Mouse (Mus musculus) myocyte (in vitro differentiated cells): ENCODE measurements at regions not wholly inside any gene's neighbourhood (a gene's known extent, or its start where the extent isn't known, plus 50 kb on each side); places are given as distances from the start of the nearest gene placed in this dataset.
A peak's percentile ranks its signal among the peaks of the same experiment; 100 is the strongest.

Experiments used
- H3K27me3 ChIP-seq: one replicate; pipeline ENCODE4 v1.6.1; 2011; ENCODE audit not compliant: control insufficient read depth, insufficient read depth, insufficient read length
- H3K36me3 ChIP-seq: one replicate; pipeline ENCODE4 v1.6.1; 2011; ENCODE audit not compliant: control insufficient read depth, insufficient read depth
- H3K4me2 ChIP-seq: one replicate; pipeline ENCODE4 v1.6.1; 2011; ENCODE audit warnings: low read depth, control low read depth
- H3K4me3 ChIP-seq: one replicate; pipeline ENCODE4 v1.5.1; 2011; ENCODE audit warnings: mild to moderate bottlenecking, control low read depth, moderate library complexity
- H3K79me2 ChIP-seq: one replicate; pipeline ENCODE4 v1.6.1; 2011; ENCODE audit not compliant: control insufficient read depth, insufficient read depth
- H3ac ChIP-seq: one replicate; pipeline ENCODE4 v1.6.1; 2011; ENCODE audit not compliant: control insufficient read depth, insufficient read length
- CEBPB ChIP-seq: IDR thresholded peaks from 2 replicates; pipeline ENCODE4 v1.6.1; 2011; ENCODE audit warnings: mild to moderate bottlenecking, moderate library complexity; ENCODE audit not compliant: poor library complexity, insufficient read depth, severe bottlenecking
- E2F4 ChIP-seq: IDR thresholded peaks from one replicate; pipeline ENCODE4 v1.6.1; 2011; ENCODE audit warnings: mild to moderate bottlenecking, control low read depth, moderate library complexity; ENCODE audit not compliant: insufficient read depth
- MAX ChIP-seq: IDR thresholded peaks from one replicate; pipeline ENCODE4 v1.6.1; 2011; ENCODE audit warnings: low read depth, mild to moderate bottlenecking, control low read depth
- MYOD1 ChIP-seq, 3 experiments: IDR thresholded peaks; one replicate each; pipeline ENCODE4 v1.6.1; 2011; ENCODE audit warnings: control low read depth in 2 of 3, low read depth in 2 of 3, mild to moderate bottlenecking in 2 of 3, moderate library complexity in 1 of 3; ENCODE audit not compliant: insufficient read length in 2 of 3, control insufficient read depth in 1 of 3
- MYOG ChIP-seq, 3 experiments: IDR thresholded peaks; one replicate each; pipeline ENCODE4 v1.6.1; 2011; ENCODE audit warnings: control low read depth in 2 of 3, low read depth in 2 of 3, mild to moderate bottlenecking in 2 of 3; ENCODE audit not compliant: insufficient read length in 2 of 3, control insufficient read depth in 1 of 3, insufficient read depth in 1 of 3
- POLR2A ChIP-seq: IDR thresholded peaks from one replicate; pipeline ENCODE4 v1.6.1; 2011; ENCODE audit warnings: low read depth, mild to moderate bottlenecking, control low read depth, moderate library complexity; ENCODE audit not compliant: insufficient read length
- POLR2AphosphoS2 ChIP-seq: IDR thresholded peaks from one replicate; pipeline ENCODE4 v1.6.1; 2011; ENCODE audit warnings: low read depth, control low read depth; ENCODE audit not compliant: insufficient read length
- REST ChIP-seq: IDR thresholded peaks from one replicate; pipeline ENCODE4 v1.6.1; 2011; ENCODE audit warnings: mild to moderate bottlenecking, control low read depth, moderate library complexity; ENCODE audit not compliant: insufficient read depth, insufficient read length
- SRF ChIP-seq: IDR thresholded peaks from one replicate; pipeline ENCODE4 v1.6.1; 2011; ENCODE audit warnings: low read depth; ENCODE audit not compliant: control insufficient read depth, insufficient read length
- TCF12 ChIP-seq: IDR thresholded peaks from one replicate; pipeline ENCODE4 v1.6.1; 2011; ENCODE audit warnings: mild to moderate bottlenecking, control low read depth; ENCODE audit not compliant: poor library complexity, insufficient read depth, severe bottlenecking
- TCF3 ChIP-seq: IDR thresholded peaks from one replicate; pipeline ENCODE4 v1.6.1; 2011; ENCODE audit warnings: low read depth, control low read depth; ENCODE audit not compliant: insufficient read length
- USF1 ChIP-seq: IDR thresholded peaks from one replicate; pipeline ENCODE4 v1.6.1; 2011; ENCODE audit warnings: low read depth, mild to moderate bottlenecking, control low read depth, moderate library complexity

DNA sequence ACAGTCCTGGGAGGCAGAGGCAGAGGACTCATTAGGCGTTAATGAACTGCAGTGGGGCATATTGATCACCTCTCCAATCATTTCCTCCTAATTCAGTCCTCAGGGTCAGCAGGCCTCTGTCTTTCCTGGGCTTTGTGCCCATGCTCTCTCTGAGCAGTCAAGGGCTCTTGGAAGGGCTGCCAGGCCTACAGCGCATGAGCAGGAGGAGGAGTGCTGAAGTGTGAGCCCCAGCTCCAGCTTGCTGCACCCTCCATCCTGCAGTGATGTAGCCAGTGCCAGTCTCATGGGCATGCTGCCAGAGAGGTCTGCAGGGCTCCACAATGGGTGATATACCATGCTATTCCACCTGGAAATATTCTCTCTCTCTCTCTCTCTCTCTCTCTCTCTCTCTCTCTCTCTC lies 89.6 kb upstream of the Pja1 start:
- Histone ChIP-seq H3K79me2 (no peaks in the 10 kb centered on the region), H3K27me3 (no peaks in the 10 kb centered on the region), H3K4me3 (no peak overlapping the region), H3K36me3 (no peaks in the 10 kb centered on the region), H3K4me2 (no peak overlapping the region), H3ac (no peak overlapping the region)
- TF ChIP-seq POLR2AphosphoS2: no peak
- TF ChIP-seq TCF3: no peak
- TF ChIP-seq SRF: no peak
- TF ChIP-seq POLR2A: no peak
- TF ChIP-seq MAX: no peak
- TF ChIP-seq E2F4: no peak
- no peak for TF ChIP-seq MYOG (IDR thresholded peaks at IDR 0.05; ENCODE audit: control insufficient read depth in 1 of 3, insufficient read depth in 1 of 3, insufficient read length in 2 of 3, low read depth in 2 of 3)
- no peak for TF ChIP-seq USF1
- TF ChIP-seq REST: no peak
- no peak for TF ChIP-seq MYOD1 (IDR thresholded peaks at IDR 0.05; ENCODE audit: control insufficient read depth in 1 of 3, insufficient read length in 2 of 3, low read depth in 2 of 3)
- TF ChIP-seq CEBPB: no peak
- TF ChIP-seq TCF12: no peak

DNA sequence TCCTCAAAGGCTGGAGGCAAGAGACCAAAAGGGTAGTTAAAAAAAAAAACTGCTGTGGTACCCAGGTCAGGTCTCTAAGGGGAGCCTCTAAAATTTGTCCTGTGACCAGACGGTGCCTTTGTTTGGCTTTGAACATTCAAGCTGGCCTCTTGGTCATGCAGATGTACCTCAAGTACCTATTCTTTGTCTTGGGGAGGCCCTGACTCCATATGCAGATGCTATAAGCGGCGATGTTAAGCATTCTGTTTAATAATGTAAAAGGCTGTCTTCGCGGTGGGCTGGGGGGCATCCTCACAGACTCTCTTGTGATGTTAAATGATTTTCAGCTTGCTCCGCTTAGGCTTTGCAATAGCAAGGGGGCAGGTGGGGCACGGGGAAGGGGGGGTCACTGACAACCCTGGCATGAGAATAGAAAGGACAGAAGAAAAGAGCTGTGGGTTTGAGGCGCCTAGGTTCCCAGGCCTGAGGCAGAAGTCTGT lies 85.8 kb upstream of the Pja1 start:
- Histone ChIP-seq H3K36me3 (no peaks in the 10 kb centered on the region), H3ac (no peak overlapping the region), H3K79me2 (no peaks in the 10 kb centered on the region), H3K4me2 (peak overlapping the region; percentile 27), H3K4me3 (no peak overlapping the region), H3K27me3 (no peaks in the 10 kb centered on the region)
- TF ChIP-seq E2F4: no peak
- no peak for TF ChIP-seq MYOD1 (IDR thresholded peaks at IDR 0.05; ENCODE audit: control insufficient read depth in 1 of 3, insufficient read length in 2 of 3, low read depth in 2 of 3)
- TF ChIP-seq USF1: no peak
- no peak for TF ChIP-seq POLR2A
- TF ChIP-seq CEBPB: no peak
- no peak for TF ChIP-seq REST
- TF ChIP-seq MAX: no peak
- TF ChIP-seq MYOG (IDR thresholded peaks at IDR 0.05; ENCODE audit: control insufficient read depth in 1 of 3, insufficient read depth in 1 of 3, insufficient read length in 2 of 3, low read depth in 2 of 3): no peak
- no peak for TF ChIP-seq POLR2AphosphoS2
- TF ChIP-seq TCF12: no peak
- TF ChIP-seq TCF3: no peak
- no peak for TF ChIP-seq SRF

DNA sequence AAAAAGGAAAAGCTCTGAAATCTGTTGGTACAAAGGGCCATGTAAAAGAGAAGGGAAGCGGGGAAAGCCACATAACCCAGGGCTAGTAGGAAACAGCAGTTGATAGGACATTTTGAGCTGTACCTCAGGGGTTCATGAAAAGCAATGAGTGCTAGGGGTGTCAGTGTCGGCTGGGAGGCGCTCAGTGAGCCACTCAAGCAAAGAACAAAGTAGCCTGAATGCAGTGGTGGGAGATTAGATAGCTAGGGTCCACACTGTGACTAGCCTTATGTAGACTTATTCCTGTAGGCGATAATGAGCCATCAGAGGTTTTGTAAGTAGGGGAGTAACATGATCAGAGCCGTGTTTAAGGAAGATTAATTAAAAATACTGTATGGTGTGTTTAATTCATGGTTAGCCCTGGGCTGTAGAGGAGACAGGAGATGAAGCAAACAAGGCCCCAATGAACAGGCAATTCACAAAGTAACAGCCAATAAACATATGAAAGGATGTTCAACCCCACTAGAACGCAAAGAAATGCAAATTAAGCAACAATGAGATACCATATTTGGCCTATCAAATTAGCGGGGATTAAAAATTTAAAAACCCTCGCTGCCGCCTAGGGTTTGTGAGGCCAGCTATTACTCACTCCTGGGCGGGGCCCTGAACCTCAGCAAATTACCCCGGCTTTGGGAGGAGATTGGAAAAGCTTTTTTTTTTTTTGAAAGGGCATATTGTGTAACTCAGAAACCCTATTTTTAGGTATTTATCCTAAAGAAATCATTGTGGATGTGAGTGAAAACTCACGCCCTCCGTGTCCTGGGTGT lies 85.1 kb upstream of the Pja1 start:
- Histone ChIP-seq H3K4me2 (peak overlapping the region; percentile 27), H3ac (no peak overlapping the region), H3K27me3 (no peaks in the 10 kb centered on the region), H3K79me2 (no peaks in the 10 kb centered on the region), H3K36me3 (no peaks in the 10 kb centered on the region), H3K4me3 (no peak overlapping the region)
- no peak for TF ChIP-seq TCF12
- no peak for TF ChIP-seq USF1
- TF ChIP-seq CEBPB: no peak
- TF ChIP-seq MAX: no peak
- TF ChIP-seq MYOD1 (IDR thresholded peaks at IDR 0.05; ENCODE audit: control insufficient read depth in 1 of 3, insufficient read length in 2 of 3, low read depth in 2 of 3): no peak
- no peak for TF ChIP-seq TCF3
- no peak for TF ChIP-seq POLR2AphosphoS2
- no peak for TF ChIP-seq SRF
- no peak for TF ChIP-seq POLR2A
- TF ChIP-seq REST: no peak

DNA sequence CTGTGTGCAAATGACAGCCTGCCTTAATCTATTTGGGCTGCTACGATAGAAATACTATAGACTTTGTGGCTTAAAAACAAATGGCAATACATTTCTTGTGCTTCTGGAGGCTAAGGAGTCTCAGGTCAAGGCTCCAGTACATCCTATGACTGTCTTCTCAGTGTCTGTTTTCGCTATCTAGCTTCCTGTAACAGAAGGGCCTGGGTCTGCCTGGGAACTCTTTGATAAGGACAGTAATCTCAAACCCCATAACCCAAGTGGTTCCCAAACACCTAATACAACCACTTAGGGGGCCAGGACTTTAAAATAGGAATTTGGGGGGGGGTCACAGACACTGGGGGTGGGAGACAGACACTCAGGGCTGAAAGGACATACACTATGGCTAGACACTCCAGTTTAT lies 81.7 kb upstream of the Pja1 start:
- no peaks in the 10 kb centered on the region for H3K36me3 ChIP-seq
- no peaks in the 10 kb centered on the region for H3K27me3 ChIP-seq
- H3K4me2 ChIP-seq: no peak overlapping the region
- no peak for TF ChIP-seq MAX
- TF ChIP-seq REST: no peak
- no peak for TF ChIP-seq CEBPB
- no peak for TF ChIP-seq POLR2A
- TF ChIP-seq USF1: no peak
- no peak for TF ChIP-seq TCF3
- no peak for TF ChIP-seq SRF
- TF ChIP-seq MYOD1 (IDR thresholded peaks at IDR 0.05; ENCODE audit: control insufficient read depth in 1 of 3, insufficient read length in 2 of 3, low read depth in 2 of 3): no peak
- no peak for TF ChIP-seq MYOG (IDR thresholded peaks at IDR 0.05; ENCODE audit: control insufficient read depth in 1 of 3, insufficient read depth in 1 of 3, insufficient read length in 2 of 3, low read depth in 2 of 3)
- no peaks in the 10 kb centered on the region for H3K79me2 ChIP-seq
- H3K4me3 ChIP-seq: no peak overlapping the region
- no peak overlapping the region for H3ac ChIP-seq
